Mouse (Mus musculus) lung, postnatal 0 days (tissue): ENCODE measurements at regions not wholly inside any gene's neighbourhood (a gene's known extent, or its start where the extent isn't known, plus 50 kb on each side); places are given as distances from the start of the nearest gene placed in this dataset.

Experiments used
- CTCF ChIP-seq: IDR thresholded peaks from 2 replicates; pipeline ENCODE4 v1.5.1; 2016; ENCODE audit warnings: antibody characterized with exemption, mild to moderate bottlenecking
- EP300 ChIP-seq: IDR thresholded peaks from 2 replicates; pipeline ENCODE4 v1.6.1; 2016; ENCODE audit warnings: antibody characterized with exemption, mild to moderate bottlenecking, control low read depth

DNA sequence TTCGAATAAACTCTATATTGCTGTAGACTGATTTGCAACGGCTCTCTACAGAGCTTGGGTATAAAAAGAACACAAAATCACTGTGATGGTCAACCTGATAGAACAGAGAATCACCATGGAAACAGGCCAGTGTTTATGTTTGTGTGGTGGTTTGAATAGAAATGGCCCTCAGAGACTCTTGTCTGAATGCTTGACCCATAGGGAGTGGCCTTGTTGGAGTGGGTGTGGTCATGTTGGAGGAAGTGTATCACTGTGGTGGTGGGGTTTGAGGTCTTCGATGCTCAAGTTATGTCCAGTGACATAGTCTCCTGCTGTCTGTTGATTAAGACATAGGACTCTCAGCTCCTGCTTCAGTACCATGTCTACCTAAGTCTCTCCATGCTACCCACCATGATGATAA, 144.8 kb upstream of the Nabp1 start:
- TF ChIP-seq EP300, result no peak
- no peak for TF ChIP-seq CTCF
